Mouse (Mus musculus) frontal cortex, postnatal 10 days (tissue): ENCODE measurements around the gene Ccz1.

ENCODE experiments used
- DNase-seq, 2 experiments: peaks; one replicate each; pipeline ENCODE4 v3.0.0; 2022; ENCODE audit warnings: low spot score in 2 of 2, mixed read lengths in 1 of 2

The Ccz1 gene

DNA sequence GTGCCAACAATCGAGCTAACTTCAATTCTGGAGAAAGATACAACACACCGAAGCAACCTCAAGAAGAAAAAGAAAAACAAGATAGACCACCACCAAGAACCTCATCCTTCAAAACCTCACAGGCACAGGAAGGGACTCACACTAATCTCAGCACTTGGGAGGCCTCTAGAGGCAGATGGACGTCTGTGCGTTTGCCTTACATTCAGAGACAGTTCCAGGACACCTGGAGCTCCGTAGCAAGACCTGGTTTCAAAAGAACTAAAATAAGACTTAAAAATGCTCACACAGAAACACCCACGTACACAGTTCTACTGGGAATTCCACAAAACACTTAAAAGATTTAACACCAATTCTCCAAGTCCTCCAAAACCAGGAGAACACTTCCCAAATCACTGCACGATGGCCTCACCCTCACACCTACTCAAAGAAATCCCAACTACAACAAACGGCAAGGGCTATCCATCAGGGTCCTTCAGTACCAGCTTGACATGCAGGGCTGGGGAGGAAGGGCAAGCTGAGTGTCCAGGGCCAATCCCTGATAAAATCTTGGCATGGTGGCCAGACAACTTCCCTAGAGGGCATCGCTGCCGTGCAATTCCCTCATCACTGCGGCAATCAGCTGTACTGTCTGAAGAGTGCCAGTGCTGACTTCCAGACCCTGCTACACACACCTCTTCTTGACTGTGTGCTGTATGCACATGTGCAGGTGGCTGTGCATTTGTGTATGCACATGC lies 19.9 kb downstream of the Ccz1 start:
- no peak for DNase-seq

DNA sequence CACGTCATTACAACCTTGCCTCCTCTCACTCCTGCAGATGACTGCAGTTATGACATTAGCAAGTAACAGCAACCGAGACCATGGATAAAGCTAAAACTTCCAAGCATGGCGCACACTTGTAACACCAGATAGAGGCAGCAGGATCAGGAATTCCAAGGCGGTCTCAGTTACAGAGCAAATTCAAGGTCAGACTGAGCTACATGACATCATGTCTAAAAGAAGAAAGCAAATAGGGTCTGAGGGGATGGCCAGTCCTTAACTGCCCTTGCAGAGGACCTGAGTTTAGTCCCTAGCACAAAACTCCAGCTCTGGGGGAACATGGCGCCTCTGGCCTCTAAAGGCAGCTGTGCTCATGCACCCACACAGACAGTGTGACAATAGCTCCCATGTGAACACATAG lies 20.8 kb downstream of the Ccz1 start:
- DNase-seq = no peak

DNA sequence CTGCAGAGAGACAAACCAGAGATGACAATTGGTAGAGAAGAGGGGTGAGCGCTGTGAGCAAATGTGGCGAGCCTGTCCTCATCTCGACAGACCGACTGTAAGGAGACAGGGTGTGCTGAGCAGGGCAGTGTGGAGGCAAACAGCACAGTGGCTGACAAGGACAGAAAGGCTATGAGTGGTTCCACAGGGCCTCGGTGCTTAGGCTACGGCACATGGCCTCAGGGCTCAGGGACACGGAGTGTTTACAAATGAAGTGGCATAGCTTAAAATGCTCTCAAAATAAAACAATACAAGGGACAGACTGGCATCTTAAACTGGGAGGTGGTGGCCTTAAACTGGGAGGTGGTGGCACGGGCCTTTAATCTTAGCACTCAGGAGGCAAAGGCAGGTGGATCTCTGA lies 21.4 kb downstream of the Ccz1 start:
- DNase-seq = no peak

DNA sequence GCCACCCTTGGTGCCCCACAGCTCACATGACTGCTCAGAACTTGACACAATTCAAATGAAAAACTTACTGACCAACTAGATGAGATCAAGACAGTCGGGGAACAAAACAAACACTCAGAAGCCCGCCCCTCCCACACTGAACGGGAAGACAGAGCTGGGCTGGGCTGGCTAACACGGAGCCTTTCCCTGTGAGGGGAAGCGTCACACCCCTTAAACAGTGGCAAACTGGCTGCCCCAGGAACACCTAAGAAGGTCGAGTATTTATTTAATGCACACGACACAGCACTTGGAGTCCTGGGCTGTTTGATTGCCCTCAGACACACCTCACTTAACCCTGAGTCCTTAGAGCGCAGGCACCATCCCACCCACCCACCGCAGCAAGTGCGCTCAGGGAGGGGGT lies 22.0 kb downstream of the Ccz1 start:
- no peak for DNase-seq

DNA sequence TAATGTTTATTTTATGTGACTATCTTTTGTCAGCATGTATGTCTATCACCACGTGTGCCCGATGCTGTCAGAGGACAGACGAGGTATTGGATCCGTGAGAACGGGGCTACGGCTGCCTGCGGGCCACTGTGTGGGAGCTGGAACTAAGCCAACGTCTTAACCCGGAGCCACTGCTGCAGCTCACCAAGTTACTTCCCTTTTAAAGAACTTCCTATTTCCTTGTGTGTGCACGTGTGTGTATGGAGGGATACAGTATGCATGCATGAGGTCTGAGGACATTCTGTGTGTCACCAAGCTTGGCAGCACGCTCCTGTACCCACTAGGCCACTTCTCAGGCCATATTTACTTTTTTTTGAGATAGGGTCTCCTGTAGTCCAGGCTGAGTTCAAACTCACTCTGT lies 24.6 kb downstream of the Ccz1 start:
- DNase-seq = no peak

DNA sequence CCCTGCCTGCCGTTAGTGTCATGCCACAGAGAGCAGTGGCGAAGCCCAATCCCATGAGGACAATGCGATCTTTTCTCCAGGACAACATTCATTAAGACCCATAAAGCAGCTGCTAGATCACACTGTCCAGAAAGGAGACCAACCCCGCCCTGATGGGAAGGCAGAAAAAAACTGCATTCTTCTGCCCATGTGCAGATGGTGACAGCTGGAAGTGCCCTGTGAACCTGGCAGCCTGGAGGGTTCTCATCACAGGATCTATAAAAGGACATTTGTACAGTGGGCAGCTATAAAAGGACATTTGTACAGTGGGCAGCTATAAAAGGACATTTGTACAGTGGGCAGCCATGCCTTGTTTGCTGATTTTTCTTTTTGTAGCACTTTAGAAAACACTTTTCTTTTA lies 25.6 kb downstream of the Ccz1 start:
- DNase-seq = no peak

DNA sequence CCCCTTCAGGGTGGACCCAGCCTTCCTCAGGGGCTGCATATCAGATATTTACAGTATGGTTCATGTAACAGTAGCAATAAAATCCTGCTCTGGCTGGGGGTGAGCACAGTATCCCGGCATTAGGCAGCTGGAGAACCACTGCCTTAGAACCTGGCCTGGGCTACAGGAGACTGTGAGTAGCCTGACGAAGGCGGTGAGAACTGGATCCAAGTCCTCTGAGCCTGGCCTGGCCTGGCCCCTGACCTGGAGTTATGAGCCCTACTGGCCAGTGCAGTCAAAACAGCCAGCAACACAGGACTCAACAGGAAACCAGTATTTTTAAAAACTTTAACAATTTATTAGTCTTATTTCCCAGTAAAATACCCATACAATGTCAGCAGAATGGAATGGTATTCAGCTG lies 27.1 kb downstream of the Ccz1 start:
- DNase-seq = no peak

DNA sequence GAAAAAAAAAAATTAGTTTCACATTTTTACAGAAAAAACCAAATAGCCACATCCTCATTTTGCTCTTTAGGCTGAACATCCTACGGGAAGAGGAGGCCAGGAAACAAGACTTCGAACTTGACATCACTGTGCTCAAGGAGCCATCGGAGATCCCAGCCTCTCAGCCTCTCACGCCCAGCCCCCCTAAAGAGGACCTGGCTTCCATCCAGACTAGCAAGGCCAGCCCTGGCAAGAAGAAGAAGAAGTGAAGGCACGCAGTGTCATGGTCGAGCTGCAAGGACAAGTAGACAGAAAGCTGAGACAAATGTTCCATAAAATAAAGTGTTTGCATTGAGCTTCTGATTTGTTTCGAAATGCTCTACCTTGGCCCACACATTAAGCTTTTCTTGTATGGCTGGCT lies 29.3 kb downstream of the Ccz1 start:
- no peak for DNase-seq

DNA sequence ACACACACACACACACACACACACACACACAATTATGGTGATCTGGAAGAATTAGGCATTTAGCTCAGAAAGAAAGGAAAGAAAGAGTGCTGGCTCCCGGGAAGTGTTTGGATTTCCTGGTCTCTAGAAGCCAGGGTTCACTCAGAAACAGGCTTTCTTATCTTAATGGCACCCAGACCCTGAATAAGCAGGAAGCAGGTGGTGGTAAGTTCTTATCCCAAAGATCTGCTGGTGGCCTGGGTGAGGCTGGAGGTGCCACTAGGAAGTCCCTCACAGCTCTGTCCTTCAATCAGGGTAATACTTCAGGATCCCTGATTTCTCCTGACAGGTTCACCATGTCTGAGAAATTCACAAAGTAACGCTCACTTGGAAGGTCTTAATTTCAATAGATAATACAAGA lies 32.3 kb downstream of the Ccz1 start:
- DNase-seq = no peak

DNA sequence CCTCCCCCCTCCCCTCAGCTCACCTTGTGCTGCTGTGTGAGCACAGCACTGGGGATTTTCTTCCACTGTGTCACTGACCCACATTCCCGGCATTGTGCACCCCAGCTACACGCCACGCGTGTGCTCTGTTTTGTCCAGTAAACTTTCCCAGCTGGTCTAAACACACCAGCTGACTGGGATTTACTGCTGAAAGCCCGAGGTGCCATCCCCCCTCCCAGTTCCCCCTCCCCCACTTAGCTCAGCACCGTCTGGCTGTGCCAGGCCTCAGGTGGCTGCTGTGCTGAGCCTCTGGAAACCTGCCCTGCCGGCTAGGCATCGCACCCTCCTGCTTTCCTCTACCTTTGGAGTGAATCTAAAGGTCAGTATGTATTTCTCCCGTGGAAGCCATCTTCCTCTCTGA lies 33.8 kb downstream of the Ccz1 start:
- DNase-seq = no peak

DNA sequence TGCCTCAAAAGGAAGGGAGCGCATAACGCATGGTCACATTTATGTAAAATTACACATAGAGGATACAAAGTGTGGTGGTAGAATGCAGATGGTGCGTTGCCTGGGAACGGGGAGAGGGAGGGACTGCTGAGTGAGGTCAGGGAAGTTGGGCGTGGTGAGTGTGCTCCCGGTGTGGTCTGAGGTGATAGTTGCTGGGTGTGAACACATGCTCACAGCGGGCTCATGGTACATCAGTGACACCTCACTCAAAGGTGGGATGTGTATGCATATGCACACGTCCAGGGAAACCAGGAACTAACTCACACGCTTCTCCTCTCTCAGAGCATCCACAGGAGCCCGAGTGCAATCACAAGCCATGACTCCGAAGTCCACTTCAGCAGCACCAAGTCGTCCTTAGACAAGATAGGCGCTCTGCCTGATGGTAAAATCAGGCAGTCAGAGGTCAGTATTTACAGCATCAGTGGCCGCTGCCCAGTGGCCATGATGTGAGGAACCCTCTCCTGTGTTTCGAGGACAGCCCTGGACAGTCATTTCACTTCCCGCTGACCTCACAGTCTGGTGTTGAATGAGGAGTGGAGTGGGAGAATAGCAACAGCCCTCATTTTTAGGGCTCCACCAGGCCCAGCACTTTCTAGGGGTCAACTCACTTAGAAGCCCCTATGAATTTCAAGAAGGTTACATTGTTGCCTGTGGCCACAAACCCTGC lies 37.8 kb downstream of the Ccz1 start:
- DNase-seq = no peak

DNA sequence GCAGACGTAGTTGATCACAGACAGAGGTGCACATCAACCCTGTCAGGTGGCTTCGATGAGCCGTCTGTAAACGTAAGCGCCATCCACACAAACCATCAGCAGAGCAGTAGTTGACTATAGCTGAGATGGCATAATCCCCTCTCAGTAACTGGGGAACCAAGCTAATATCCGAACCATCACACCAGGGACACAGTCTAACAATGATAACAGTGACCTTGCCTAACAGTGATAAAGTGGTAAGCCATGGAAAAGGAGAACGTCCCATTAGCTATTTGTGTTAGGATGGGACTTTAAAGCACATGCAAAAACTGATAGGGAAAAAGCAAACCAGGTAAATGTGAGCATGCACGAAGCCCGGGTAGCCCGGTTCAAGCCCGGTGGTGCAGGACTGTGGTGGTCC lies 38.4 kb downstream of the Ccz1 start:
- DNase-seq = no peak

DNA sequence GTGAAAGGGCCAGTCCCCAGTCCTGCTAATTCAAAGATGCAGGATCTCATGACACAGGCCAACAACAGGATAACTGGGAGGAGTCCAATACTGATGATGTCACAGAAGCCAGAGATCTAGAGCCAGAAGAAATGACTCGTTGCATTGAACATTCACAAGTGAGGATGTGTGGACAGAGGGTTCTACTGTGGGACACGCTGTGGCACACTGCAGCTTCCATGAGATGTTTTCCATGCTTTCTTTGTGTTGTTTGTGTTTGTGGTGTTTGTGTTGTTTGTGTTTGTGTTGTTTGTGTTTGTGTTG lies 39.1 kb downstream of the Ccz1 start:
- DNase-seq = no peak

DNA sequence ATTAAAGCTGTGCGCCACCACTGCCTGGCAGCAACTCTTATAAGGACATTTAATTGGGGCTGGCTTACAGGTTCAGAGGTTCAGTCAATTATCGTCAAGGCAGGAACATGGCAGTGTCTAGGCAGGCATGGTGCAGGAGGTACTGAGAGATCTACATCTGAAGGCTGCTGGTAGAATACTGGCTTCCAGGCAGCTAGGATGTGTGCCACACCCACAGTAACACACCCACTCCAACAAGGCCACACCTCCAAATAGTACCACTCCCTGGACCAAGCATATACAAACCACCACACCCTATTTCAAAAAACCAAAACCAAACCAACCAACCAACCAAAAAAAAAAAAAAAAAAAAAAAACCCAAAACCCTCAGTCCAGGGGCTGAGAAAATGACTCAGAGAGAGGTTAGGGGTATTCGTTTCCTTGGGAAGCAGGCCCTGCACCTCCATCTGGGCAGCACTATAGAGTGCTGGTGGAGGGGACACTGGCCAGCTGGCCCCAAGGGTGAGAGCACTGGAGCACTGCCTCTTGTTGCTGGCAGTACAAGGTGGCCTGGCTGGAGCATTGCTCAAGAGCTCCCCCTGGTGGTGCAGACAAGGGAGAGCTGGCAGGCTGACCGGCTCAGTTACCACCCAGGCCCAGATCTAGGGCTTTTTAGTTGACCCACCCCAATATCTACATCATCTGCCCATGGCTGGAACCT lies 39.6 kb downstream of the Ccz1 start:
- peak in 1 of 2 experiments; percentile 38 for DNase-seq

DNA sequence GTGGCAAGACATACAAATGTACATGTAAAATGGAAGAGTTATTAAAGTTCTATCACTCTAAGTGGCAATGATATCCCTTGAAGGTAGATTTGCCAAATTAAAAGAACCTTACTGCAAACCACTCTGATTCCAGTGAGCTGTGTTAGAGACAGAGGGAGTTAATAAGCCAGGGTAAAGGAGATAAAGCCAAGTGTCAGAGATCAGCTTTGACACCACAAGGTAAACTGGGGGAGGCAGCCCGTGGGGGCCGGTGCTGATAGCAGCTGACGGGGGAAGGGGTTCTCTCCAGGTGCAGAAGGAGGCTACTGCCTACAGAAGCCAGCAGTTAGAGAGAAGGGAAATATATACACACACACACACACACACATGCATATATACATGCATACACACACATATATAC lies 42.0 kb downstream of the Ccz1 start:
- DNase-seq = no peak

DNA sequence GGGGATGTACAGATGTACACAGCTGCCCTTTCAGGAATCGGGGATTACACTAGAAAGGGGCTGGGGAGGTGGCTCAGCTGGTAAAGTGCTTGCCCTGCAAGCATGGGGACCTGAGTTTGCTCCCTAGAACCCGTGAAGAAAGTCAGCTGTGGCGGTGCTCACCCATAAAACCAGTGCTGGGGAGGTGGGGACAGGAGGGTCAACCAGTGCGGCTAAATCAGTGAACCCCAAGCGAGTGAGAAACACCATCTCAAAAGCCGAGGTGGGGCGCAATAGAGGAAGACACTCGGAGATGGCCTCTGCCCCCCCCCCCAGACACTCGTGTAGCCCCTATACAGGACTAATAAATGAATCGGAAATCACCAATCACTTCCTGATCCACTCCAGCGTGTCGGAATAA lies 48.0 kb downstream of the Ccz1 start:
- no peak for DNase-seq

DNA sequence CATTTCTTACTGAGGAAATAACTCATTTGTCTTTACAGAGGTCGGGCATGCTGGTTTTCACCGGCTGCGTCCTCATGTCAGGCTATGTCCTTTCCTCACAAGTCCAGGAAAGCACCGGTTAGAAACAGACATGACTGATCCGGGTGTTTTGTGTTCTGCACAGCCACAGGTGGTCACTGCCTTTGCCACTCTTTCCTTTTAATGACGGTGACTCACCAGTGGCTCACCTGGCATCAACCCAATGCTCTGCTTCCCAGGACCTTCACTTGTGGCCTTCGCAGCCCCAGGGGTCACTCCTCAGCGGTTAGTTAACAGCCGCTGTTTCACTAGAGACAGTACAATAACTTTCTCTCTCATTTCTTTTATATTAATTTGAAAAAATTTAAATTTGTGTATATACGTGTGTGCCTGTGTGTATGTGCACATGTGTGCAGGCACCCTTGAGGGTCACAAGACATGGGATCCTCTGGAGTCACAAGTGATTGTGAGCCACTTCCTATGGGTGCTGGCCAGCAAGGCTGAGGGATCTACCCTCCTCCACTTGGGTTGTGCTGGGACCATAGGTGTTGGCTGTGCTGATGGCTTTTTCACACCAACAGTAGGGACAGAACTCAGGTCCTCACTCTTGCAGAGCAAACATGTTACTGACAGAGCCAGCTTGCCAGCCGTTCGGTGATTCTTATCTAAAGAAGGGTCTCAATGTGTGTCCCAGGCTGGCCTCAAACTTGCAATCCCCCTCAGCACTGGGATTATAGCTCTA lies 48.9 kb downstream of the Ccz1 start:
- DNase-seq = no peak

DNA sequence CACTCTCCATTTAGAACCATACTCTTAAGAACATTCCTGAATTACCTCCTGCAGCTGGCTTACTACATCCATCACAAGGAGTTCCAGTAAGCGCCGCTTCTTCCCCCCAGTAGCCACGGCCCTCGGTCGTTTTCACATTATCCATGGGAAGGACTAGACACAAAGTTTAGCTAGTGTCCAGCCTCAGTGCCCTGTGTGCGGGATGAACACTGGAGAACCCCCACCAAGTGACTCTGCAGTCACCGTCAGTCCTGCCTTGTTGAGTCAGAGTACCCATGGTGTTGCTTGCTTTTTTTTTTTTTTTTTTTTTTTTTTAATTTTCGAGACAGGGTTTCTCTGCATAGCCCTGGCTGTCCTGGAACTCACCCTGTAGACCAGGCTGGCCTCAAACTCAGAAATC lies 53.5 kb downstream of the Ccz1 start:
- DNase-seq = no peak

DNA sequence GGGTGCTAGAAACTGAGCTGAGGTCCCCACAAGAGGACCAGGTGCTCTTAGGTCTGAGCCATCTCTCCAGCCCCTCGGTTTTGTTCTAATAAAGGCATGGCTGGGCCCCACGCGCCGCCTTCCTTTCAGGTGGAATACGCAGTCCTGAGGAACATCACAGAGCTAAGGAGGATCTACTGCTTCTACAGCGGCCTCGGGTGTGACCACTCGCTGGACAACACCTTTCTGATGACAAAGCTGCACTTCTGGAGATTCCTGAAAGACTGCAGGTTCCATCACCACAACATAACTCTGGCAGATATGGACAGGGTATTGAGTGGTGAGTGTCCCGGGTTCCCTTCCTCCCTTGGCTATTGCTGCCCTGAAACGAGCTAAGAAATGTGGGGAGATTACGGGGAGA lies 55.1 kb downstream of the Ccz1 start:
- no peak for DNase-seq

DNA sequence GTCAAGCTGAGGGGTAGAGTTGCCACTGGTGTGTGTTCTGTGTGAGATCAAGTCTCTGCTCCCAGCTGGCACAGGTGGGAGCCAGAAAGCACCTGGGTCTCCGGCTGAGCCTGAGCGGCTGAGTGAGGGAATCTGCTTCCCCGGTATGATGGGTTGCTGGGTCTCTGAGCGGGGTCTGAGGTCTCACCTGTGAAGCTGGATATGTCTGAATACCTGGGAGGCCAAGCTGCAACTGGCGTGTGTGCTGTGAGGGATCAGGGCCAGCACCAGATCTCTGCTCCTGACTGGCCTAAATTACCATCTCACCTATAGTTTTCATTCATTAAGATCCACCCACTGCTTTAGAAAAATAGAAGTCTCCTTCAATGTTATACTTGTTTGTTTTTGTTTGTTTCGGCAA lies 57.6 kb downstream of the Ccz1 start:
- DNase-seq = no peak

DNA sequence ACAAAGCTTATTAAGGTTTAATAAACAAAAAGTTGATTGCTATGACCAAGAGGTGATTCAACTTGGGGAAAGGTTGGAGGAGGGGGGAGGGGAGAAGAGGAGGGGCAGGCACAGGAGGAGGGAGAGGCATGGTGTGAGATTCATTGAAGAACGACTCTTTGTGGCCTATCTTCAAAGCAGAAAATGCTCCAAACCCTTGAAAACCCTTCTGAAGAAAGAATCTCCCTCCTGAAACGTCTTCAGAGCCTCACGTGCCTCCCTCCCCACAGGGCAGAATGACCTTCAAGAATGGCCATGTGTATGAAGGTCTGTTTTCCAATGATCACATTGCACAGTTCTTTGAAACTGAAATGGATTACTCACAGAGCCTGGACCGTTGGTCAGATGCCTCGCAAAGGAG lies 64.7 kb downstream of the Ccz1 start:
- DNase-seq = no peak

DNA sequence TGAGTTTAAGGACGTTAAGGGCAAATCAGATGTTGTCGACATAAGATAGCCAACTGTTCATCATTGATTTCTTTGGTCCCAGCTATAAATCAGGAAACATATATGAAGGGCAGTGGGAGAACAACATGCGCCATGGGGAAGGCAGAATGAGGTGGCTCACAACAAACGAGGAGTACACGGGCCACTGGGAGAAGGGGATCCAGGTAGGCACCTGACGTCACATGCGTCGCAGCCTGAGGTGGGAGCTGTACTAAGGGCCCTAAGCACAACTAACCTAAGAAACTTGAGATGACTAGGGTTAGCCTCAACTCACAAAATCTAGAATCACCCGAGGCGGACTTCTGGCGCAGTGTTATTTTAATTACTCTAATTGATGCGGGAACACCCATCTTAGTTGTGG lies 66.3 kb downstream of the Ccz1 start:
- no peak for DNase-seq
